Mouse (Mus musculus): Measurements from ENCODE around the gene BC048403. TPM values are rescaled to one million over a fixed set of nuclear protein-coding genes. Genes with fewer than 3 reads are reported as not detected.

The BC048403 gene
- polyA plus RNA-seq, 1 experiment from 2014 or later, result 2.5 TPM

DNA sequence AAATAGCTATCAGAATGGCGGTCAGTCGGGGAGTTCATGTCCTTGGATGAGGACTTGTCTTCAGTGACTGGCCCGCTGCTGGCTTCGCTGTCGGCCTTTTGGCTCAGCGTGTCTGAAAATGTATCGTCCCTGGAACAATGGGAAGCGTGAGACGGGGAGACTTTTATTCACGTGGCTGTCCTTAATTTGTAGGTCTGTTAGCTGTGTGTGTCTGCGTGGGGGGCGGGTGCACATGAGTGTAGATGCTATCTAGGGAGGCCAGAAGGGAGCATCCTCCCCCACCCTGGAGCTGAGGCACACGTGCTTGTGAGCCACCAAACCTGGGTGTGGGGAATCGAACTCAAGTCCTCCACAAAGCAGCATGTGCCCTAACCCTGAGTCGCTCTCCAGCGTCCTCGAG, 52.9 kb downstream of the BC048403 start:
- Histone ChIP-seq H3K9ac (replicated peaks) (no peak overlapping the region), H3K4me1 (peaks cover 5% of the 10 kb centered on the region; the same call in 1 of the 2 replicates), H3K27ac (replicated peaks) (no peak overlapping the region), H3K9me3 (no peaks in the 10 kb centered on the region), H3K4me2 (replicated peaks) (no peak overlapping the region), H3K27me3 (no peaks in the 10 kb centered on the region), H3K36me3 (peaks cover 16% of the 10 kb centered on the region), H3K4me3 (no peak overlapping the region)
- WGBS, result 91% methylated on average over 17 of the region's 17 CpGs
- ATAC-seq (replicated peaks), result no peak

- H3K36me3 ChIP-seq, result peaks cover 13% of the 10 kb centered on the region
- no peak overlapping the region for H3K4me3 ChIP-seq
- no peak for ATAC-seq (replicated peaks)
- H3K4me1 ChIP-seq, result peaks cover 5% of the 10 kb centered on the region; the same call in 1 of the 2 replicates
- WGBS, result 92% methylated on average over 12 of the region's 12 CpGs
- H3K4me2 ChIP-seq (replicated peaks), result no peak overlapping the region
- no peaks in the 10 kb centered on the region for H3K27me3 ChIP-seq
- H3K9ac ChIP-seq (replicated peaks), result no peak overlapping the region
- H3K27ac ChIP-seq (replicated peaks), result no peak overlapping the region
- H3K9me3 ChIP-seq, result no peaks in the 10 kb centered on the region
Measured at GRCm38 (mm10) chr10:121794486-121794885, 54.7 kb downstream of the BC048403 start.

- no peak for ATAC-seq (replicated peaks)
- H3K4me1 ChIP-seq, result no peaks in the 10 kb centered on the region
- no peak overlapping the region for H3K27ac ChIP-seq (replicated peaks)
- H3K9me3 ChIP-seq, result no peaks in the 10 kb centered on the region
- peaks cover 26% of the 10 kb centered on the region for H3K36me3 ChIP-seq
- H3K9ac ChIP-seq (replicated peaks), result no peak overlapping the region
- H3K4me3 ChIP-seq, result no peak overlapping the region
- no peak overlapping the region for H3K4me2 ChIP-seq (replicated peaks)
- no peaks in the 10 kb centered on the region for H3K27me3 ChIP-seq
- 71% methylated on average over 8 of the region's 8 CpGs for WGBS
Measured at GRCm38 (mm10) chr10:121796027-121796802, 56.5 kb downstream of the BC048403 start.

DNA sequence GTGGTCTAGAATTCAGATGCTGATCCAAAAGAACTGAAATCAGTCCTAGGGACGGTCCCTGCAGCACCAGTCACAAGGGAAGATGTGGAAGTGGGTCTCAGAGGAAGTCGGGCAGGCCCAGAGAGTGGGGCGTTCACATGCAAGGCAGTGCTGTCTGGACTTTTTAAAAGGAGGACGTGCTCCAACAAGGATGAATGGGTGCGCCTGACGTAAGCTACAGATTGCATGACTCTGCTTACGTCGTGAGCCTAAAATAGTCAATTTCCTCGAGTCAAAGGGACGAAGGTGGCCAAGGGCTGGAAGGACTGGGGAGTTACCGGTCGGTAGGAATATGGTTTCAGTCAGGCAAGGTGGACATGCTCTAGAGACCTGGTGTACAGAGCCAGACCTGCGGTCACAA, 60.3 kb downstream of the BC048403 start:
- no peak overlapping the region for H3K4me2 ChIP-seq (replicated peaks)
- H3K9ac ChIP-seq (replicated peaks), result no peak overlapping the region
- H3K27ac ChIP-seq (replicated peaks), result no peak overlapping the region
- no peak overlapping the region for H3K4me3 ChIP-seq
- WGBS, result 95% methylated on average over 13 of the region's 13 CpGs
- H3K27me3 ChIP-seq, result no peaks in the 10 kb centered on the region
- no peak for ATAC-seq (replicated peaks)
- H3K36me3 ChIP-seq, result peaks cover 29% of the 10 kb centered on the region
- no peaks in the 10 kb centered on the region for H3K4me1 ChIP-seq
- H3K9me3 ChIP-seq, result no peaks in the 10 kb centered on the region

Other genes starting within 250 kb of the BC048403 start
- 35.0 and 36.3 TPM in 2 replicates for gene Tbk1, start 153.2 kb upstream of the BC048403 start, polyA plus RNA-seq (2015; fragmentation: Nextera tagmentation; extraction: Ambion mirVana)
- 37.6 and 38.7 TPM in 2 replicates for gene Xpot, start 113.6 kb upstream of the BC048403 start, polyA plus RNA-seq (2015; fragmentation: Nextera tagmentation; extraction: Ambion mirVana)
- 0.10 and 0.19 TPM in 2 replicates for gene D930020B18Rik, start 98.3 kb upstream of the BC048403 start, polyA plus RNA-seq (2015; fragmentation: Nextera tagmentation; extraction: Ambion mirVana)

Measured in forebrain, embryonic 15.5 days (tissue).